Mouse (Mus musculus) limb, embryonic 14.5 days (tissue): ENCODE measurements around the gene Rtraf. TPM values are rescaled to one million over a fixed set of nuclear protein-coding genes. Genes with fewer than 3 reads are reported as not detected.
"Not testable (repeated sequence)": the region's sequence is repeated elsewhere in the genome, so short reads cannot be mapped to it uniquely, and the experiment has no call there.

Source experiments
- ATAC-seq: fragments of 200-750 bp; cut with Nextera tagmentation; 2 replicates; pipeline ENCODE4 v1.8.0; 2017; ENCODE audit warnings: low read depth, moderate number of reproducible peaks, moderate TSS enrichment; ENCODE audit not compliant: low FRiP score
- DNase-seq: peaks from one replicate; pipeline ENCODE4 v3.0.0-alpha.2; 2015; ENCODE audit warnings: low spot score
- H3K27ac ChIP-seq: fragments of 300-500 bp; sonication (generic); replicated peaks from 2 replicates; pipeline ENCODE4 v1.5.1; 2014; ENCODE audit warnings: low read depth, mild to moderate bottlenecking, low read length, moderate library complexity, mixed read lengths
- H3K27me3 ChIP-seq: fragments of 300-500 bp; sonication (generic); 2 replicates; pipeline ENCODE4 v1.6.1; 2014; ENCODE audit warnings: low read length, mixed read lengths; ENCODE audit not compliant: control insufficient read depth, insufficient read depth
- H3K36me3 ChIP-seq: fragments of 300-500 bp; sonication (generic); 2 replicates; pipeline ENCODE4 v1.6.1; 2014; ENCODE audit warnings: mild to moderate bottlenecking, low read length, moderate library complexity, mixed read lengths; ENCODE audit not compliant: control insufficient read depth, insufficient read depth
- H3K4me1 ChIP-seq: fragments of 300-500 bp; sonication (generic); 2 replicates; pipeline ENCODE4 v1.6.1; 2014; ENCODE audit warnings: antibody characterized with exemption, low read length, mixed read lengths; ENCODE audit not compliant: control insufficient read depth, insufficient read depth
- H3K4me2 ChIP-seq: fragments of 300-500 bp; sonication (generic); replicated peaks from 2 replicates; pipeline ENCODE4 v1.6.1; 2014; ENCODE audit warnings: low read depth, mild to moderate bottlenecking, low read length, moderate library complexity; ENCODE audit not compliant: severe bottlenecking
- H3K4me3 ChIP-seq: fragments of 300-500 bp; sonication (generic); replicated peaks from 2 replicates; pipeline ENCODE4 v1.5.1; 2014; ENCODE audit warnings: low read length
- H3K9ac ChIP-seq: fragments of 300-500 bp; sonication (generic); 2 replicates; pipeline ENCODE4 v1.6.1; 2014; ENCODE audit warnings: mild to moderate bottlenecking, low read depth, low read length, moderate library complexity; ENCODE audit not compliant: severe bottlenecking
- H3K9me3 ChIP-seq: fragments of 300-500 bp; sonication (generic); 2 replicates; pipeline ENCODE4 v1.6.1; 2016; ENCODE audit warnings: low read length; ENCODE audit not compliant: control insufficient read depth
- POLR2A ChIP-seq: fragments of 200-500 bp; IDR thresholded peaks from 2 replicates; pipeline ENCODE4 v1.8.0; 2012; ENCODE audit warnings: inconsistent platforms, mild to moderate bottlenecking, moderate library complexity, borderline replicate concordance; ENCODE audit not compliant: insufficient read depth, insufficient read length; ENCODE audit errors: extremely low read depth
- WGBS: fragments of 180-500 bp; shearing (Covaris S2); extraction: QIAGEN DNeasy Blood & Tissue Kit; methylation state at CpG from one replicate; pipeline ENCODE4 v1.1.7; 2014; 5-methylcytosine and 5-hydroxymethylcytosine counted together
- polyA plus RNA-seq, 2 experiments: library from polyadenylated mRNA; depleted of rRNA in 1 of 2; stranded (reverse) in 1 of 2; unstranded in 1 of 2; fragments of >200 nt; fragmentation: Nextera tagmentation in 1 of 2; extraction: Ambion mirVana in 1 of 2; gene quantifications; 2 replicates each; pipeline versions ENCODE4 v1.2.1 to v1.2.3; 2012 to 2014

Rtraf gene
- 92.2 and 131 TPM in 2 replicates for polyA plus RNA-seq (2012; rRNA removed)
- polyA plus RNA-seq (2014; fragmentation: Nextera tagmentation; extraction: Ambion mirVana): 239 and 254 TPM in 2 replicates

- H3K27ac ChIP-seq: peak within 1 kb of the TSS; percentile 70
- no peaks in the 10 kb centered on the region for H3K9me3 ChIP-seq
- peak; percentile 53; the same call in 1 of the 2 replicates for TF ChIP-seq POLR2A
- ATAC-seq (peak; percentile 99), DNase-seq (peak; percentile 96)
- peaks cover 22% of the 10 kb centered on the region for H3K36me3 ChIP-seq
- H3K4me1 ChIP-seq: peaks cover 6% of the 10 kb centered on the region; the same call in 1 of the 2 replicates
- peak within 1 kb of the TSS; percentile 72 for H3K4me2 ChIP-seq
- WGBS: 2% methylated on average over 58 of the region's 80 CpGs
- H3K27me3 ChIP-seq: no peaks in the 10 kb centered on the region
- peak within 1 kb of the TSS; percentile 85 for H3K9ac ChIP-seq
- peak within 1 kb of the TSS; percentile 82 for H3K4me3 ChIP-seq
These were observed at the start of gene Rtraf for GRCm38 (mm10) chr14:19823321-19824142. TSS of gene Rtraf (minus strand) at chr14:19823824.

- no peak for DNase-seq
- Histone ChIP-seq H3K9me3 (no peaks in the 10 kb centered on the region), H3K9ac (no peak overlapping the region), H3K4me2 (no peak overlapping the region), H3K27ac (no peak overlapping the region), H3K27me3 (no peaks in the 10 kb centered on the region), H3K36me3 (no peaks in the 10 kb centered on the region), H3K4me3 (no peak overlapping the region), H3K4me1 (no peaks in the 10 kb centered on the region)
- 67% methylated on average over 5 of the region's 5 CpGs for WGBS
- TF ChIP-seq POLR2A: no peak
- no peak for ATAC-seq
These were observed 43.8 kb upstream of the Rtraf start for GRCm38 (mm10) chr14:19867286-19867935.

DNA sequence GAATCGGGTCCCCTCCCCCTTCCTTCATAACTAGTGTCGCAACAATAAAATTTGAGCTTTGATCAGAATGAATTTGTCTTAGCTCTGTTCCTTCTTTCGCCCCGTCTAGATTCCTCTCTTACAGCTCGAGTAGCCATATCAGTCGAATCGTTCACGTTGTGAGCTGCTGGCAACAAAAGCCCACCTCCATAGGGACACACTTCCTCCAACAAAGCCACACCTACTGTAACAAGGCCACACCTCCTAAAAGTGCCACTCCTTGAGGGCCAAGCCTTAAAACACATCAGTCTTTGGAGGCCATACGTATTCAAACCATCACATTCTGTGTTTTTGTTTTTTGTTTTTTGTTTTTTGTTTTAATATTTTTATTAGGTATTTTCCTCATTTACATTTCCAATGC lies 41.5 kb upstream of the Rtraf start:
- not testable (repeated sequence) for H3K4me1 ChIP-seq, H3K27me3 ChIP-seq

GRCm38 (mm10) chr14:19861311-19862080 lies 37.9 kb upstream of the Rtraf start:
- H3K4me1 ChIP-seq: no peaks in the 10 kb centered on the region
- no peak overlapping the region for H3K9ac ChIP-seq
- H3K27ac ChIP-seq: no peak overlapping the region
- no peaks in the 10 kb centered on the region for H3K9me3 ChIP-seq
- no peaks in the 10 kb centered on the region for H3K27me3 ChIP-seq
- H3K36me3 ChIP-seq: no peaks in the 10 kb centered on the region
- no peak overlapping the region for H3K4me3 ChIP-seq
- DNase-seq (no peak), ATAC-seq (no peak)
- WGBS: 84% methylated on average over 8 of the region's 8 CpGs
- TF ChIP-seq POLR2A: no peak
- H3K4me2 ChIP-seq: no peak overlapping the region

More for the DNA sequence above, 41.5 kb upstream of the Rtraf start:
- H3K27ac ChIP-seq, H3K36me3 ChIP-seq, H3K9me3 ChIP-seq, H3K4me2 ChIP-seq, H3K4me3 ChIP-seq, DNase-seq, H3K9ac ChIP-seq, ATAC-seq: not testable (repeated sequence)
- WGBS: 84% methylated on average over 9 of the region's 9 CpGs

GRCm38 (mm10) chr14:19860281-19860680 lies 36.7 kb upstream of the Rtraf start:
- no peak overlapping the region for H3K4me3 ChIP-seq
- H3K4me1 ChIP-seq: no peaks in the 10 kb centered on the region
- no peak overlapping the region for H3K4me2 ChIP-seq
- H3K27ac ChIP-seq: no peak overlapping the region
- no peak for TF ChIP-seq POLR2A
- DNase-seq: no peak
- no peak for ATAC-seq
- no peak overlapping the region for H3K9ac ChIP-seq
- H3K9me3 ChIP-seq: no peaks in the 10 kb centered on the region
- 90% methylated on average over 4 of the region's 4 CpGs for WGBS
- no peaks in the 10 kb centered on the region for H3K27me3 ChIP-seq
- no peaks in the 10 kb centered on the region for H3K36me3 ChIP-seq
